Mouse (Mus musculus): Measurements from ENCODE around the gene Qrfpr.

DNA sequence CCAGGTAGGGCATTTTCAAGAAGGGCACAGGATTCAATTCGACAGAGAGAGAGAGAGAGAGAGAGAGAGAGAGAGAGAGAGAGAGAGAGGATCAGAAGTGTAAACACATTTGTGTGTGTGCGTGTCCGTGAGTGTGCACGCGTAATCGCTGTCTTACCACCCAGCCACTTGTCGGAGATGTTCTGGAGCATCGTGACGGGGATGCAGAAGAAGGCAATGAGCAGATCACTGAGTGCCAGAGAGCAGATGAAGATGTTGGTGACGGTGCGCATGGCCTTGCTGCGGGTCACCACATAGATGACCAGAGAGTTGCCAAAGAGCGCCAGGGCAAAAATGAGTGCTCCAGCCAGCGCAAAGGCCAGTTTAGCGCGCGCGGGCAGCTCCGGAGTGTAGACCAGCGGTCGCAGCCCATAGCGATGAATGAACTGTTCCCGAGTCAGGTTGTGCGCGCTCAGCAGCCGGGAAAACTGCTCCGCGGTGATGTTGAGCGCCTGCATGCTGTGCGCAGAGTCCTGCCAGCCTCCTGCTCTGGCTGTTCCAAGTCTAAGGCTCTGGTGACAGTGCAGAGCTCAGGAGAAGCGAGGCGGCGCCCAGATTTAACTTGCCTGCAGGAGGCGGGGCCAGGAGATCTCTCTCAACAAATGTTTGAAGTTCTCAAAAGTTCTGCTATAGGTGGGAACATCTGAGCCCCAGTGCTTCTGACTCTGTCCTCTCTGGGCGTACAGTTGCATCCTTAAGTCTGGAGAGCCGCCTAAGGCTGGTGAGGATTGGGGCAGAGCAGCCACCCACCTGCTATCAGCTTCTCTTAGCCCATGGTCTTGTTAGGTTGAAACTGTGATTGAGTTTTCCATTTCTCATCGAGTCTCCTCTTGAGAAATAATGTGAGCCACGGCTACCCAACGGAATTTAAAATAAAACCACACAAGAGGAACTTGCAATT, at the start of gene Qrfpr:
- TF ChIP-seq ETS1 (conservative IDR thresholded peaks at IDR 0.05; ENCODE audit: low read depth, low read length) (no peak), E2F4 (IDR thresholded peaks at IDR 0.05; ENCODE audit: insufficient replicate concordance, low read depth, low read length) (no peak), ZNF384 (IDR thresholded peaks at IDR 0.05; ENCODE audit: low read depth, low read length) (no peak), CTCF (conservative IDR thresholded peaks at IDR 0.05 in 1 of 2, IDR thresholded peaks at IDR 0.05 in 1 of 2; ENCODE audit: low read depth in 2 of 2, low read length in 2 of 2) (no peak), MAFK (IDR thresholded peaks at IDR 0.05; ENCODE audit: insufficient replicate concordance, low read length) (no peak), ZC3H11A (IDR thresholded peaks at IDR 0.05; ENCODE audit: low read depth, low read length) (no peak), TBP (conservative IDR thresholded peaks at IDR 0.05; ENCODE audit: low read depth, low read length) (no peak)

Measured in CH12.LX (cell line).